Mouse (Mus musculus): ENCODE results near the gene Dusp22.

Dusp22 gene

GRCm38 (mm10) chr13:30715060-30715459 lies 55.3 kb downstream of the Dusp22 start:
- DNase-seq (ENCODE audit: extremely low spot score, low read depth, low spot score), result no peak

- DNase-seq (ENCODE audit: extremely low spot score, low read depth, low spot score), result no peak
Measured at GRCm38 (mm10) chr13:30715573-30715972, 55.8 kb downstream of the Dusp22 start.

- DNase-seq (ENCODE audit: extremely low spot score, low read depth, low spot score), result no peak
Measured at GRCm38 (mm10) chr13:30716611-30717010, 56.8 kb downstream of the Dusp22 start.

GRCm38 (mm10) chr13:30722601-30723000 lies 62.8 kb downstream of the Dusp22 start:
- no peak for DNase-seq (ENCODE audit: extremely low spot score, low read depth, low spot score)

GRCm38 (mm10) chr13:30723258-30723657 lies 63.5 kb downstream of the Dusp22 start:
- no peak for DNase-seq (ENCODE audit: extremely low spot score, low read depth, low spot score)

- no peak for DNase-seq (ENCODE audit: extremely low spot score, low read depth, low spot score)
Measured at GRCm38 (mm10) chr13:30723858-30724257, 64.1 kb downstream of the Dusp22 start.

- DNase-seq (ENCODE audit: extremely low spot score, low read depth, low spot score), result no peak
Measured at GRCm38 (mm10) chr13:30724691-30725271, 65.0 kb downstream of the Dusp22 start.

- no peak for DNase-seq (ENCODE audit: extremely low spot score, low read depth, low spot score)
Measured at GRCm38 (mm10) chr13:30726879-30727278, 67.1 kb downstream of the Dusp22 start.

- DNase-seq (ENCODE audit: extremely low spot score, low read depth, low spot score), result no peak
Measured at GRCm38 (mm10) chr13:30728155-30728554, 68.4 kb downstream of the Dusp22 start.

GRCm38 (mm10) chr13:30729245-30729644 lies 69.4 kb downstream of the Dusp22 start:
- no peak for DNase-seq (ENCODE audit: extremely low spot score, low read depth, low spot score)

GRCm38 (mm10) chr13:30730104-30730793 lies 70.5 kb downstream of the Dusp22 start:
- DNase-seq (ENCODE audit: extremely low spot score, low read depth, low spot score), result no peak

GRCm38 (mm10) chr13:30732709-30733445 lies 73.1 kb downstream of the Dusp22 start:
- no peak for DNase-seq (ENCODE audit: extremely low spot score, low read depth, low spot score)

- no peak for DNase-seq (ENCODE audit: extremely low spot score, low read depth, low spot score)
Measured at GRCm38 (mm10) chr13:30736721-30737120, 76.9 kb downstream of the Dusp22 start.

GRCm38 (mm10) chr13:30737257-30737656 lies 77.5 kb downstream of the Dusp22 start:
- no peak for DNase-seq (ENCODE audit: extremely low spot score, low read depth, low spot score)

- DNase-seq (ENCODE audit: extremely low spot score, low read depth, low spot score), result no peak
Measured at GRCm38 (mm10) chr13:30738310-30738840, 78.6 kb downstream of the Dusp22 start.

- DNase-seq (ENCODE audit: extremely low spot score, low read depth, low spot score), result no peak
Measured at GRCm38 (mm10) chr13:30741172-30741571, 81.4 kb downstream of the Dusp22 start.

GRCm38 (mm10) chr13:30742411-30742970 lies 82.7 kb downstream of the Dusp22 start:
- no peak for DNase-seq (ENCODE audit: extremely low spot score, low read depth, low spot score)

GRCm38 (mm10) chr13:30745121-30745520 lies 85.3 kb downstream of the Dusp22 start:
- DNase-seq (ENCODE audit: extremely low spot score, low read depth, low spot score), result no peak

GRCm38 (mm10) chr13:30747068-30747467 lies 87.3 kb downstream of the Dusp22 start:
- DNase-seq (ENCODE audit: extremely low spot score, low read depth, low spot score), result no peak

GRCm38 (mm10) chr13:30747504-30747903 lies 87.7 kb downstream of the Dusp22 start:
- DNase-seq (ENCODE audit: extremely low spot score, low read depth, low spot score), result no peak

- DNase-seq (ENCODE audit: extremely low spot score, low read depth, low spot score), result no peak
Measured at GRCm38 (mm10) chr13:30748321-30748720, 88.5 kb downstream of the Dusp22 start.

All from hindlimb bud, embryonic 11.5 days (tissue).